Mouse (Mus musculus) left cerebral cortex, adult 8-10 months (tissue): ENCODE results near the gene Rps18. TPM values are rescaled to one million over a fixed set of nuclear protein-coding genes. Genes with fewer than 3 reads are reported as not detected.
"Not testable (repeated sequence)": the region's sequence is repeated elsewhere in the genome, so short reads cannot be mapped to it uniquely, and the experiment has no call there.

Experiments used
- DNase-seq, 2 experiments: peaks; one replicate each; pipeline ENCODE4 v3.0.0; 2022; ENCODE audit warnings: low spot score in 2 of 2
- total RNA-seq, 4 experiments: library from RNA; stranded (reverse); gene quantifications; 2 replicates each; pipeline ENCODE4 v1.2.4; 2022

The Rps18 gene
- total RNA-seq, 4 experiments from 2014 or later: 328 to 351 (median 339) TPM

GRCm38 (mm10) chr17:33909869-33910250 lies 45.9 kb downstream of the Rps18 start:
- no peak for DNase-seq

DNA sequence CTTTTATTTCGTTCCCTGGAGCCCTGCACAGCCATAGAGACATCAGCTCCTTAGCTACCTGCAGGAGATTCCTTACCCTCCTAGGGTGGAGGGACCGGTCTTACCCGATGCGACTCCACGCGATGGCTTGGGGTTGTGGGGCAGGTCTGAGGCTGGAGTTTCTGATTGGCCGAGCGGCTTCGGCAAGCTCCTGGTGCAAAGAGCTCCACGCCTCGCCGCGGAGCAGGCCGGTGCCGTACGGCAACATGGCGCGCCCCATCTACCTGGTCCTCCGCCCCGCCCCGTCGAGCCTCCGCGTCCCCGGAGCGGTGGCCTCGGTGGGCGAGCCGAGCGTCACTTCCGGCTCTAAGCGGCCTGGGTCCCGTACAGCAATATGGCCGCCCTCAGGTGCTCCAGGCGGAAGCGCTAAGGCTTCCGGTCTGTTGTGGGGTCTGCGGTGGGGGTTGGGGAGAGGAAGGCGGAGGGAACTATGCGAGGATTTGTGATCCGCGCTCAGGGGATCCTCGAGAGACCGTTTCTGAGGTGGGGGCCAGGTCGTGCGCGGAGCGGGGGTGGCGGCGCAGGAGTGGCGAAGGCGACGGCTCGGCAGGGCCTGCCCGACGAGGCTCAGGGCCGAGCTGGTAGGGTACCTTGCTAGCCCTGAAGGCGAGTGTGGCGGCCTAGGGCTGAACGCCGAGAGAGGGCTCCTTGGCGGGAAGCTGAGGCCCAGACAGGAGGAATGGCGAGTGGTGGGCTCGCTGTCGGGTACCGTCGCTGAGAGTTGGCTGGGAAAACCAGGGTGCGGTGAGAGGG lies 46.5 kb downstream of the Rps18 start, which contains the start of gene Daxx:
Gene Daxx, plus strand, starts transcription at position 338 of the 792 bp plus-strand sequence.
- peak; percentile 94 to 99 for DNase-seq

- DNase-seq: peak in 1 of 2 experiments; percentile 63
These were observed 47.3 kb downstream of the Rps18 start for GRCm38 (mm10) chr17:33908331-33909076.

DNA sequence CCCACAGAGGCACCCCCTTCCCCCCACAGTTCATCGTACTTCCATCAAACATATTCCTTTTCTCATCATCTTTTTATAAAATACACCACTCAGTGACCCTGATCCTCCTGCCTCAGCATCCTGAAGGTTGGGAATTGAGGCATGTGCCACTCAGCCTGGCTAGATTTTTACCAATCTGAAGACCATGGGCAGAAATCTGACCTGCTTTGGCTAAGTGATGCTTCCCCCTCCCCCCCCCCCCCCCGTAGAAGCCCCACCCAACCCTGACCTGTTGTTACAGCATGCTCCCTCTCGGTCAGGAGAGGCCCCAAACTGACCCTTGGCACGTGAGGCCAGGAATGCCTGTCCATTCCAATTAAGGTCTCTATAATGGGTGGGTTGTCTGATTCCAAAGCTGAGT lies 51.0 kb downstream of the Rps18 start, which contains the start of gene Platr17:
Gene Platr17, plus strand, starts transcription at position 301 of the 400 bp plus-strand sequence.
- not testable (repeated sequence) for DNase-seq

- DNase-seq: not testable (repeated sequence)
These were observed 51.7 kb downstream of the Rps18 start for GRCm38 (mm10) chr17:33903911-33904651.

DNA sequence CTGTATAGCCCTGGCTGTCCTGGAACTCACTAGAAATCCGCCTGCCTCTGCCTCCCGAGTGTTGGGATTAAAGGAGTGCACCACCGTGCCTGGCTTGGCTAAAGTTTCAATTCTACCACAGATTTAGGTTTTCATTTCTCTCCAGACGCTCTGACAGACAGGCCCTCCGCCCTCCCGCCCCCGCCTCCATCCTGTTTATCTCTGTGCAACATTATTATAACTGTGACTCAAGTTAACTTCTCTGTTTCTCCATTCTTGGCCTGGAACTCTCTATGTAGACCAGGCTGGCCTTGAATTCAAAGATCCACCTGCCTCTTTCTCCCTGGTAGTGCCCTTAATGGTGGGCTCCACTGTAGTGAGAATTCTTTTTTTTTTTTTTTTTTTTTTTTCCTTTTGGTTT lies 53.3 kb downstream of the Rps18 start:
- DNase-seq: no peak

DNA sequence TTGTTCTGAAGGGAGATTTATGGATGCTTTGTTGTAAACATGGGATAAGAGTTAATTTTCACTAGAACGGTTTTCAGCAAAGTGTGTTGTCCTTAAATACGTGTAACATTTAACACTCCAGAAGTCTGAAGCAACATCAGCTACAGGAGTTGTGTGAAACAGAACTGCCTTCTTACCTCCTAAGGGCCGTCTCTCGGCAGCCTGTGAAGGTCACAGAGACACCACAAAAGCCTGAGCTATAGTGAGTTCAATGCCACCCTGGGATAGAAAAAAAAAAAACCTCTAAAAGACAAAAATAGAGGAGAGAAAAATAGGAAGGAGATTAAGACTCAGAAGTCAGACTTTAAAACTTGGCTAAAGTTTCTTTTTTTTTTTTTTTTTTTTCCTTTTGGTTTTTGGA lies 53.7 kb downstream of the Rps18 start:
- no peak for DNase-seq

Other genes with a start within 250 kb of the Rps18 start
- 10 to 100 TPM; 85.6 to 95.3 (median 89.9) TPM for gene March2, start 237.3 kb downstream of the Rps18 start, total RNA-seq
- gene Rab11b, start 195.5 kb downstream of the Rps18 start, total RNA-seq: 100 to 1,000 TPM; 351 to 365 (median 357) TPM
- gene Angptl4, start 174.2 kb downstream of the Rps18 start, total RNA-seq: 1 to 10 TPM; 2.3 to 3.2 (median 2.5) TPM
- 10 to 100 TPM; 27.6 to 33.8 (median 31.5) TPM for gene Kank3, start 145.5 kb downstream of the Rps18 start, total RNA-seq
- 100 to 1,000 TPM; 672 to 810 (median 775) TPM for gene Rps28, start 131.4 kb downstream of the Rps18 start, total RNA-seq
- 100 to 1,000 TPM; 193 to 206 (median 201) TPM for gene Ndufa7, start 131.4 kb downstream of the Rps18 start, total RNA-seq
- 10 to 100 TPM; 23.3 to 27.1 (median 24.8) TPM for gene Cd320, start 112.9 kb downstream of the Rps18 start, total RNA-seq
- gene Gm7029, start 82.2 kb downstream of the Rps18 start, total RNA-seq: not detected
- 1 to 10 TPM; 2.0 to 3.0 (median 2.9) TPM for gene Kifc1, start 65.3 kb downstream of the Rps18 start, total RNA-seq
- gene Platr17, start 50.9 kb downstream of the Rps18 start, total RNA-seq: 1 to 10 TPM in 2 of 4 experiments, not detected in 2; 1.3 to 1.6 TPM
- gene Daxx, start 46.6 kb downstream of the Rps18 start, total RNA-seq: 10 to 100 TPM; 24.0 to 31.9 (median 27.1) TPM
- gene Tapbp, start 40.1 kb downstream of the Rps18 start, total RNA-seq: 10 to 100 TPM; 53.0 to 74.3 (median 56.5) TPM
- gene Zbtb22, start 40.1 kb downstream of the Rps18 start, total RNA-seq: 10 to 100 TPM; 36.8 to 44.6 (median 41.3) TPM
- 10 to 100 TPM; 48.9 to 73.4 (median 60.6) TPM for gene Rgl2, start 26.5 kb downstream of the Rps18 start, total RNA-seq
- 100 to 1,000 TPM in 1 of 4 experiments, 10 to 100 TPM in 3; 81.6 to 112 (median 95.7) TPM for gene Pfdn6, start 15.7 kb downstream of the Rps18 start, total RNA-seq
- 10 to 100 TPM; 10.9 to 14.7 (median 13.7) TPM for gene Wdr46, start 15.3 kb downstream of the Rps18 start, total RNA-seq
- 1 to 10 TPM; 5.8 to 6.9 (median 6.2) TPM for gene B3galt4, start 4.5 kb downstream of the Rps18 start, total RNA-seq
- gene Vps52, start 189 bp downstream of the Rps18 start, total RNA-seq: 10 to 100 TPM; 70.6 to 79.6 (median 72.8) TPM
- gene H2-K1, start 44.3 kb upstream of the Rps18 start, total RNA-seq: 10 to 100 TPM; 31.2 to 66.9 (median 50.2) TPM
- gene Ring1, start 68.7 kb upstream of the Rps18 start, total RNA-seq: 10 to 100 TPM; 31.4 to 43.5 (median 36.1) TPM
- gene H2-Ke6, start 72.1 kb upstream of the Rps18 start, total RNA-seq: 10 to 100 TPM; 45.6 to 50.2 (median 46.4) TPM
- gene Slc39a7, start 75.7 kb upstream of the Rps18 start, total RNA-seq: 10 to 100 TPM; 91.2 to 98.6 (median 95.0) TPM
- 10 to 100 TPM; 72.8 to 87.6 (median 78.1) TPM for gene Rxrb, start 75.8 kb upstream of the Rps18 start, total RNA-seq
- 10 to 100 TPM; 12.6 to 18.0 (median 16.8) TPM for gene Col11a2, start 83.4 kb upstream of the Rps18 start, total RNA-seq
- gene H2-Oa, start 136.3 kb upstream of the Rps18 start, total RNA-seq: 1 to 10 TPM in 2 of 4 experiments, under 1 TPM in 1, not detected in 1; 0.44 to 2.2 (median 1.7) TPM
- gene H2-DMa, start 163.5 kb upstream of the Rps18 start, total RNA-seq: 10 to 100 TPM; 20.7 to 35.3 (median 30.7) TPM
- 100 to 1,000 TPM; 181 to 210 (median 190) TPM for gene Brd2, start 166.6 kb upstream of the Rps18 start, total RNA-seq
- 1 to 10 TPM in 3 of 4 experiments, under 1 TPM in 1; 0.84 to 3.5 (median 2.0) TPM for gene H2-DMb2, start 187.3 kb upstream of the Rps18 start, total RNA-seq
- gene H2-DMb1, start 197.1 kb upstream of the Rps18 start, total RNA-seq: 1 to 10 TPM; 2.2 to 7.1 (median 3.5) TPM
- 1 to 10 TPM; 3.0 to 8.6 (median 4.6) TPM for gene Tap1, start 231.6 kb upstream of the Rps18 start, total RNA-seq
- 1 to 10 TPM; 2.6 to 3.2 (median 3.0) TPM for gene Psmb9, start 231.8 kb upstream of the Rps18 start, total RNA-seq
- 10 to 100 TPM in 1 of 4 experiments, 1 to 10 TPM in 3; 4.0 to 12.1 (median 7.1) TPM for gene Psmb8, start 241.7 kb upstream of the Rps18 start, total RNA-seq
- 10 to 100 TPM; 10.2 to 18.0 (median 16.3) TPM for gene Tap2, start 247.5 kb upstream of the Rps18 start, total RNA-seq